Mouse (Mus musculus) liver, adult 2 months (tissue): ENCODE data around the gene Timm13.

Experiments used
- CTCF ChIP-seq: fragments of 200-500 bp; IDR thresholded peaks from 2 replicates; pipeline ENCODE4 v1.5.1; 2011; ENCODE audit warnings: low read depth, low read length, control low read depth
- POLR2A ChIP-seq: fragments of 200-500 bp; IDR thresholded peaks from 2 replicates; pipeline ENCODE4 v1.6.1; 2011; ENCODE audit warnings: low read length, control low read depth; ENCODE audit not compliant: insufficient read depth; ENCODE audit errors: extremely low read depth

DNA sequence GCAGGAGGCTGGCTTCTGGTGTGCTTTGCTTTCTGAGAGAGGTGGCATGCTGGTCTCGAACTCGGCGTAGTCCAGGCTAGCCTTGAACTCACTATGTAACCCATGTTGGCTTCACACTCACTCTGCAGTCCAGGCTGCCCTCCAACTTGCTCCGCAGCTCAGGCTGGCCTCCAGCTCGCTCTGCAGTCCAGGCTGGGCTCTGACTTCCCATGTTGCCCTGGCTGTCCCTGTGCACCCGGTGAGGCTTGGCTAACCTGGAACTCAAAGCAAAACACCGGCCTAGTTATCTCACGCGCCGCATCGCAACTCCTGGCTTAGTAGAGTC is 45.1 kb downstream of the Timm13 start:
- TF ChIP-seq POLR2A (no peak), CTCF (no peak)
